Mouse (Mus musculus): Measurements from ENCODE around the gene Tmem26. TPM values are rescaled to one million over a fixed set of nuclear protein-coding genes. Genes with fewer than 3 reads are reported as not detected.

The Tmem26 gene
- polyA plus RNA-seq, 1 experiment from 2014 or later = 5.0 TPM

DNA sequence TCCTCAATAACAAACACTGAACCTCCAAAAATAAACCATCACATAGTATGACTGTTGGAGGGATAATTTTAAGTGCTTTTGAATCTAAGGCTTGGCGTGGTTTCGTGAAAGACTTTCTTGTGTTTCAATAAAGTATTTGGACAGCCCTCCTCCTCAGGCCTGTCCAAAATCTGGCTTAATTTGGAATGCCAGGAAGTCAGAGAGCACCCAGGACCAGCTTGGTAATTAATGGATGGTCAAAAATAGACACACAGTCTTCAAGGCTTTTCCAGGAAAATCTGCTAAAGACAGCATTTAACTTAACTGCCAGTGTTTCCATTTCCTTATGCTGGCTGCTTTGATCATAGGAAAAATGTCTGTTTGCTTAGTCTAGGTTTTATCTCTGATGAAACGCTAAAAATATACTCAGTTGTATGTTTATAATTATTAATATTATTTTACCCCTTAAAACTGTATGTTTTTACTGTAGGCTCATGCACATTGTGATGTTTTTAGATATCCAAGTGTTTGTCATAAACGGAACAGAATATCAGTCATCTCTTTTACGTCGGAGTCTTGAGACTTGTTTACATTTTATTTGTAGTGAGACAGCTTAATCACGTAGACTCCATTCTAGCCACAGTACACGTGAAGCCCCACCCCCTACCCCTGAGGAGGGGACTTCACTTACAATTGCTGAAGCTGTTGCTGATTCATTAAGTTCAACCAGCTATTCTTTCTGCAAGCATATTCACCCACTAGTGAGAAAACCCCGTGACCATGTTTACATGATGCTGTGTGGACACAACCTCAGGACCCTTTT lies 57.8 kb downstream of the Tmem26 start:
- H3K36me3 ChIP-seq = no peaks in the 10 kb centered on the region
- whole genome bisulfite sequencing = 87% methylated on average over 9 of the region's 9 CpGs
- H3K4me1 ChIP-seq (replicated peaks) = no peaks in the 10 kb centered on the region
- H3K27ac ChIP-seq = no peak overlapping the region
- no peaks in the 10 kb centered on the region for H3K27me3 ChIP-seq (ENCODE audit: insufficient read depth, poor library complexity, severe bottlenecking)
- no peak for DNase-seq (ENCODE audit: low spot score)
- H3K4me3 ChIP-seq = no peak overlapping the region
- H3K9me3 ChIP-seq = no peaks in the 10 kb centered on the region

DNA sequence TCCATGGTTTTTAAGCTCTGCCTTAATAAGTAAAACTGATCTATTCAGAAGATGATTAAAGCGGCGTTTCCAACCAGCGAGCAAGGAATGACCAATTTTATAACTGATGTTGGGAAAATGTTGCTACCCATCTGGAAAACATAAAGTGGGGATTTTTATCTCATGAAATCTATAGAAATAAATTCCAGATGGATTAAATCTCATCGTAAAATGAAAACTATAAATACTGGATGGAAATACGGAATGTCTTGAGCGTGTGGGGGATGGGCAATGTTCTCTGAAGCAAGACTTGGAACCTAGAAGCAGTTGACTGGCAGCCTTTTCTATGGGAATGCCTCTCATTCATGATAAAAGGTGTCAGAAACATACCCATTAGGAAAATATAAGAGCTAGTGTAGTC lies 59.3 kb downstream of the Tmem26 start:
- H3K36me3 ChIP-seq = no peaks in the 10 kb centered on the region
- no peaks in the 10 kb centered on the region for H3K4me1 ChIP-seq (replicated peaks)
- no peak overlapping the region for H3K27ac ChIP-seq
- DNase-seq (ENCODE audit: low spot score) = no peak
- H3K9me3 ChIP-seq = no peaks in the 10 kb centered on the region
- H3K27me3 ChIP-seq (ENCODE audit: insufficient read depth, poor library complexity, severe bottlenecking) = no peaks in the 10 kb centered on the region
- H3K4me3 ChIP-seq = no peak overlapping the region
- WGBS = 91% methylated on average over 6 of the region's 6 CpGs

DNA sequence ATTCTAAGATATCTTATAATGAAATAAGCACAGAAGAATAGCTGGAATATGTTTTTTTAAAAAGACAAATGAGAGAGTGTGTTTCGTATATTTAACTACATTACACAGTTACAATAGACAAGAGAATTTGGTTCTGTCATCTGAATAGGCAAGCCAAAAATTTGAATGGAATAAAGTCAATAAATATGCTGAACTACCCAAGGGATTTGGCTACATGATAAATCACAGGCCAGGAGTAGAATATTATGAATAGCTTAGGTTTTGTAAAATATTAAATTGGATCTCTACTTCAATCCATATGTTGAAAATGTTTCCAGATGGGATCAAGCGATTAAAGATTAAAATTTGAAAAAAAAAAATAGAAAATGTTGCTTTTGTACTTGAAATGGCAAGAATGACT lies 60.4 kb downstream of the Tmem26 start:
- Histone ChIP-seq H3K27me3 (ENCODE audit: insufficient read depth, poor library complexity, severe bottlenecking) (no peaks in the 10 kb centered on the region), H3K36me3 (no peaks in the 10 kb centered on the region), H3K4me1 (replicated peaks) (no peaks in the 10 kb centered on the region), H3K4me3 (no peak overlapping the region), H3K27ac (no peak overlapping the region), H3K9me3 (no peaks in the 10 kb centered on the region)
- no peak for DNase-seq (ENCODE audit: low spot score)
- WGBS = 83% methylated on average over 2 of the region's 2 CpGs

DNA sequence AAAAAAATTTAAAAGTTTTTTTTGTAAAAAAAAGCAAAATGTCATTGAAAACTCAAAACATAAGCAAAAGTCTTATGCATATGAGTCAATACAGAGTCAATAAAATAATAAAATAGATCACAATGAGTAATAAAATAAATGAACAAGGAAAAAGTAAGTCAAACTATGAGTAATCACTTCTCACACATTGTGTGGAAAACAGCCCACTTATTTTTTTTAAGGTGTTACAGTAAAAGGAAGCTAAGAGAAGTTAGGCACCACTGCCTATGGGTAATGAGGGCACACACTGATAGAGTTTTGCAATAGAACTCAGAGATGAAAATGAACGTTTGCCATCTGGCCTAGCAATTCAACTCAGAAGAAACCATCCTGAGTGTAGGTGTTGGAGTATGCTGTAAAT lies 61.0 kb downstream of the Tmem26 start:
- H3K27me3 ChIP-seq (ENCODE audit: insufficient read depth, poor library complexity, severe bottlenecking) = no peaks in the 10 kb centered on the region
- H3K4me3 ChIP-seq = no peak overlapping the region
- no peaks in the 10 kb centered on the region for H3K4me1 ChIP-seq (replicated peaks)
- no peak overlapping the region for H3K27ac ChIP-seq
- DNase-seq (ENCODE audit: low spot score) = no peak
- WGBS = 90% methylated on average over 1 of the region's 1 CpGs
- no peaks in the 10 kb centered on the region for H3K9me3 ChIP-seq
- no peaks in the 10 kb centered on the region for H3K36me3 ChIP-seq

DNA sequence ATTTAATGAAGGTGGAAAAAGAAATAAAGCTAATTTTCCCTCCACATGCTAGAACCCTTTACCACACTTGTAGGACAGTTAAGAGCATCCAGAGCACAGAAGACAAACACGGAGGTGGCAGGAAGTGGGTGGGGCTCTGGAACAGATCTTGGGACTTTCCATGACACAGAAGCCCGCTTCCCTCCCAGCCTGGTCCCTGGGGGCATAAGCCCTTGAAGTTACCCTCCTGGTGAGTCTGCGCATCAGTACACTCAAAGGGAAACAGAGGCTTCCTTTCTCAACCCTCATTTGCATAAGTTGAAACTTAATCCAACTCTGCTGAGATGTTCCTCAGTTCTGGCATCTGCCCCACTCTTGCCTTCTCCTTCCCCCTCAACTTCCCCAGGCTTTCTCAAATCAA lies 72.0 kb downstream of the Tmem26 start:
- peak; percentile 25 for DNase-seq (ENCODE audit: low spot score)
- 10% methylated on average over 3 of the region's 3 CpGs for WGBS
- H3K4me1 ChIP-seq (replicated peaks) = peaks cover 12% of the 10 kb centered on the region
- no peak overlapping the region for H3K27ac ChIP-seq
- no peaks in the 10 kb centered on the region for H3K27me3 ChIP-seq (ENCODE audit: insufficient read depth, poor library complexity, severe bottlenecking)
- H3K36me3 ChIP-seq = no peaks in the 10 kb centered on the region
- H3K9me3 ChIP-seq = no peaks in the 10 kb centered on the region
- no peak overlapping the region for H3K4me3 ChIP-seq

DNA sequence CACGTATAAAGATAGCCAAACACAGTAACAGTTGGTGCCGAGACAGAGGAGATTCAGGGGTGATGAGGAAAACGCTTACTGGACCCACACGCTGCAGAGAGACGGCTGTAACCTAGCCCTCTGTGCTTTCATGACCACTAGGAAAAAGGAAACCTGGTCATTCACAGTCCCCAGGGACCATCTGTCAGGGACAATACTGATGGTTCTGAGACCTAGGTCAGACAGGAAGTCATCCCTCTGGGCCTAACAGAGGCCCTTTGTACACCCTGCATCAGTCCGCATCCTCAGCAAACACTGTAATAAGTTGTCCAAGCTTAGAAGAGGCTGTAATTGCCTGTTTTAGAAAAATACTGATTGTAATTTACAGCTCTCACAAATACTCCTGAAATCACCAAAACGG lies 76.4 kb downstream of the Tmem26 start:
- Histone ChIP-seq H3K36me3 (no peaks in the 10 kb centered on the region), H3K27me3 (ENCODE audit: insufficient read depth, poor library complexity, severe bottlenecking) (no peaks in the 10 kb centered on the region), H3K27ac (no peak overlapping the region), H3K9me3 (no peaks in the 10 kb centered on the region), H3K4me1 (replicated peaks) (peaks cover 15% of the 10 kb centered on the region), H3K4me3 (no peak overlapping the region)
- 70% methylated on average over 7 of the region's 7 CpGs for WGBS
- peak; percentile 30 for DNase-seq (ENCODE audit: low spot score)

DNA sequence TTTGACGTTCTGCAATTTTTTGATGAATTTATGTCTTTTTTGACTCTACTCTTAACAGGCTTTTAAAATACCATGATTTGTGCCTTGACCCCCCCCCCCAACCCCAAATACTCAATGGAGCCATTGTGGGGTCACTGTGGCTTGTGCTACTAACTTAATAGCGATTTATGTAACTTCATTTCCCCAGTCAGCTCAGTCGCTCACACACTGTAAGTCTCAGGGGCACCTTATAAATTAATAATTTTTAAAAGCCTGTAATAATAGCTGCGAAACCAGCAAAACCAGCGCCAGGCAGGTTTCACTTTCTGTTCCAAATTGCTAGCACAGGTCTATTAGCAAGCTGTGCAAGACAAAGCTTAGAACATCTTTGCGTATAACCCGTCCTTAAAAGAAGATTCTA lies 76.9 kb downstream of the Tmem26 start:
- no peak for DNase-seq (ENCODE audit: low spot score)
- H3K27ac ChIP-seq = no peak overlapping the region
- H3K36me3 ChIP-seq = no peaks in the 10 kb centered on the region
- H3K4me3 ChIP-seq = no peak overlapping the region
- H3K27me3 ChIP-seq (ENCODE audit: insufficient read depth, poor library complexity, severe bottlenecking) = no peaks in the 10 kb centered on the region
- H3K4me1 ChIP-seq (replicated peaks) = peaks cover 10% of the 10 kb centered on the region
- H3K9me3 ChIP-seq = no peaks in the 10 kb centered on the region
- WGBS = 86% methylated on average over 7 of the region's 7 CpGs

DNA sequence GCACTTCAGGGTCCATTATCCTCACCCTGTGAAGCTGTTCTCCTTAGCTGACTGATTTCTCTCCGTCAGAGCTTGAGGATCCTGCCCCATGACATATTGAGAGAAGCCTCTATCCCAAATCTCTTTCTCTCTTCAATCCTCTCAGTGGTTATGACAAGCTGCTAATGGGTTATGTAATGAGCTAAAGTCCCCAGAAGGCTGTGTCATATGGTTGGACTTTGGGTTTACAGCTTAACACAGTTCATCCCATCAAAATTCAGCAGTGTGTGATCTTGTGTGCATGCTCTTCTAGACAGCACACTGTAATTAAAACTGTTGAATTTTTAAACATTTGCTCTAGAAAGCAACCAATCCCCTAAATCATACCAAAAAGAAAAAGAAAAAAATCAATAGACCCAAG lies 82.9 kb downstream of the Tmem26 start:
- 82% methylated on average over 1 of the region's 1 CpGs for WGBS
- Histone ChIP-seq H3K27ac (no peak overlapping the region), H3K4me3 (no peak overlapping the region), H3K36me3 (no peaks in the 10 kb centered on the region), H3K9me3 (no peaks in the 10 kb centered on the region; the same call in 1 of the 2 replicates), H3K27me3 (ENCODE audit: insufficient read depth, poor library complexity, severe bottlenecking) (no peaks in the 10 kb centered on the region), H3K4me1 (replicated peaks) (no peaks in the 10 kb centered on the region)
- no peak for DNase-seq (ENCODE audit: low spot score)

DNA sequence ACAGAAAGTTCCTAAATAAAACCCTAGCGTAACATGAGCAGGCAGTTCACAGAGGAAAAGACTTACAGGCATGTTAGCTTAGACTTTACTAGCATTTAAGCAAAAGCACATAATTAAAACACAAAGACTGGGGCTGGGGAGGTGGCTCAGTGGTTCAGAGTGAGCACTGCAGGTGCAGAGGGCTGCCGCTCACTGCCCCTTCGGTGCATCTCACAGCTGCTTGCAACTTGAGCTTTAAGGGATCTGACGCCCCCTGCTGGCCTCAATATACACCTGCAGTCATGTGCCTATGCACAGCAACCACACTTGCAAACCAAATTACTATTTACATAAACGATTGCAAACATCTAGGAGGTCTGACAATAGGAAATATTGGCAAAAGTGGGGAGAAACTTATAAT lies 87.5 kb downstream of the Tmem26 start:
- Histone ChIP-seq H3K4me1 (replicated peaks) (no peaks in the 10 kb centered on the region), H3K36me3 (no peaks in the 10 kb centered on the region), H3K27ac (no peak overlapping the region), H3K27me3 (ENCODE audit: insufficient read depth, poor library complexity, severe bottlenecking) (no peaks in the 10 kb centered on the region), H3K9me3 (no peaks in the 10 kb centered on the region; the same call in 1 of the 2 replicates), H3K4me3 (no peak overlapping the region)
- 90% methylated on average over 5 of the region's 5 CpGs for WGBS
- no peak for DNase-seq (ENCODE audit: low spot score)

DNA sequence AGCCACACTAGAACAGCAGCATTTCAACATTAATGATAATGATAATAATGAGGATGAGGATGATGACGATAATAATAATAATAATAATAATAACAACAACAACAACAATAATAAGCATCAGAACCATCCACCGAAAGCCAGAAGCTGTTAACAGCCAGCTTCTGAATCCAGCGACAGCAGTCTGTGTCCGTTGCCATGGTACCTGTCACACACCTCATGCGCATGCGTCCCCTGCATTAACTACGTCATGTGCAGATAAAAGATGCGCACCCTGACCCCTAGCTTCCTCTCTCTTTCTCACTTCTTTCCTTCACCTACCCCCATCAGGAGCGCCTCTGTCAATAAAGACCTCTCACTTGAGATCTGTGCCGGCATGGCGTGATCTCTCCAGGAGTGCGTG lies 89.3 kb downstream of the Tmem26 start:
- DNase-seq (ENCODE audit: low spot score) = no peak
- no peaks in the 10 kb centered on the region for H3K36me3 ChIP-seq
- H3K4me3 ChIP-seq = no peak overlapping the region
- WGBS = 90% methylated on average over 12 of the region's 12 CpGs
- no peaks in the 10 kb centered on the region for H3K4me1 ChIP-seq (replicated peaks)
- H3K9me3 ChIP-seq = no peaks in the 10 kb centered on the region; the same call in 1 of the 2 replicates
- no peak overlapping the region for H3K27ac ChIP-seq
- H3K27me3 ChIP-seq (ENCODE audit: insufficient read depth, poor library complexity, severe bottlenecking) = no peaks in the 10 kb centered on the region

DNA sequence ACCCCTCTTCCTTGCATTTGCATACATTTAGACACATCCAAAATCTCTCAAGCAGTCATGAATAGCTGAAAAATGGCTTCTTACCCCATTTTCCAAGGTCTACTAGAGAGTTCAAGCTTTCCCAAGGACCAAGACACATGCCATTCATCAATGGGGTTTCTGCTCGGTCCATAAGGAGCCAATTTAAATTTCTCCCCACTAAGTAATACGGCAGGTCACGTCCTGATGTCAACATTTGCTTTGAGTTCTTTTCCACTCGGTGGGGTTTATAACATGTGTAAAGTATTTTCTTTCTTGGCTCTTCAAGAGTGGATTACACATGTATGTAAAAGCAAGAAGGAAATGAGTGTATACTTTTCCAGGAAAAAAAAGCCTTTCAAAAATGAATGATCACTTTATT lies 93.8 kb downstream of the Tmem26 start:
- DNase-seq (ENCODE audit: low spot score) = no peak
- H3K4me3 ChIP-seq = no peak overlapping the region
- no peaks in the 10 kb centered on the region for H3K27me3 ChIP-seq (ENCODE audit: insufficient read depth, poor library complexity, severe bottlenecking)
- H3K9me3 ChIP-seq = no peaks in the 10 kb centered on the region
- WGBS = 79% methylated on average over 4 of the region's 4 CpGs
- no peak overlapping the region for H3K27ac ChIP-seq
- H3K36me3 ChIP-seq = no peaks in the 10 kb centered on the region
- no peaks in the 10 kb centered on the region for H3K4me1 ChIP-seq (replicated peaks)

DNA sequence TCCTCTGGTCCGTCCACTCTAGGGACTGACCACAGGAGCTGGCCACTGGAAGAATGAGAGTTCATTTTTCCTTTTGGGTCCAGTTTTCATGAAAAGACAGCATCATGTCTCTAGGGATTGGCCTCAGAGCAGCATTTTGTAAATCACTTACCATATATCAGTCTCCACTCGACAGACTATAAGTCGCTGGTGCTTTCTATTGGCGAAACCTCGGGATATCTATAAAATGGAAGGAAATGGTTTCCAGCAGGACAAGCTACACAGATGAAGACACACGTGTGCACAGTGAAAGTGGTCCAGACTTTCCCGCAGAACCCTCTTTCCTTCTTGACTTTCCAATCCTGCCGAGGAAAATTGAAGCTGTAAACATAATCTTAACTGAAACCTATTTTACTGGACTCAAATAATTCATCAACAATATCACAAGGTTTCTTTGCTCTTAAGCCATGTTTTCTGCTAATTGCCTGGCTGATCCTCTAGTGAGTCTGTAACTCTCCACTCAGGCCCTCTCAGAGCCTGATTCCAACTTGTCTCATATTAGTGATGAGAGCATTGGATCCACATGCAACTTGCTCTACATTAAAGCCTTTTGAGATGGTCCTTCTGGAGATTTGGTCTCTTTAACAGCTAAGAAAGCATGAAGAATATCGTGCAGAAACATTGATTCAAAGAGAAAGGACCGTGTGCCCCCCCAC lies 94.8 kb downstream of the Tmem26 start:
- DNase-seq (ENCODE audit: low spot score) = no peak
- Histone ChIP-seq H3K27ac (no peak overlapping the region), H3K4me1 (replicated peaks) (no peaks in the 10 kb centered on the region), H3K9me3 (no peaks in the 10 kb centered on the region), H3K4me3 (no peak overlapping the region), H3K27me3 (ENCODE audit: insufficient read depth, poor library complexity, severe bottlenecking) (no peaks in the 10 kb centered on the region), H3K36me3 (no peaks in the 10 kb centered on the region)
- WGBS = 87% methylated on average over 10 of the region's 10 CpGs

DNA sequence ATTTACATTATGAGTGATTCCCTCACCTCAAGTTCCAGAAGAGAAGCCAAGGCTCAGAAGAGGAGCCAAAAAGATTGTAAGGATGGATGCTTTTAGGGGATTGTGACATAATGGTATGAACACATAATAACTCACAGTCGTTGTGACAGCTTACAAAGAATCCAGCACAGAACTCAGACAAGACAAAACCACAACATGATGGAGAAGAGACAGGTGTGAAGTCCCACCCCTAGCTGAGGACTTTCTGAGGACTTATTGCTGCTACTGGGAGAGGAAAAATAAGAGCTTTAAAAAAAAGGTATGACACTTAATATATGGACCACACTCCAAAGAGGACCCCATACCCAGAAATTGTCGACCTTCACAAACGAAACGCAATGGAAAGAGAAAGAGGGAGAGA lies 101.1 kb downstream of the Tmem26 start:
- H3K36me3 ChIP-seq = no peaks in the 10 kb centered on the region
- WGBS = 90% methylated on average over 4 of the region's 4 CpGs
- H3K4me3 ChIP-seq = no peak overlapping the region
- no peaks in the 10 kb centered on the region for H3K27me3 ChIP-seq (ENCODE audit: insufficient read depth, poor library complexity, severe bottlenecking)
- no peaks in the 10 kb centered on the region for H3K4me1 ChIP-seq (replicated peaks)
- no peaks in the 10 kb centered on the region for H3K9me3 ChIP-seq
- no peak overlapping the region for H3K27ac ChIP-seq
- no peak for DNase-seq (ENCODE audit: low spot score)

Measured in hindbrain, embryonic 10.5 days (tissue).